In genomic region chr12:84361555-84362489, GRCm38 (mm10) we compare ENCODE assay signal across 8 mouse cellular contexts. TPM values are rescaled to one million over a fixed set of nuclear protein-coding genes. Genes with fewer than 3 reads are reported as not detected.
DNase-seq lines count a peak whose midpoint lies in the region; ATAC-seq and TF ChIP-seq lines count a peak whose summit lies in the region.

Gene Coq6, plus strand, starts transcription at chr12:84361657.
Gene Fam161b, minus strand, starts transcription at chr12:84361833.

- H3K79me2 ChIP-seq in C2C12 (ENCODE audit: control insufficient read depth, insufficient read depth) (peaks cover 44% of the 10 kb centered on the region), myocyte (ENCODE audit: control insufficient read depth, insufficient read depth) (peaks cover 38% of the 10 kb centered on the region)
- peaks cover 13% of the 10 kb centered on the region; the same call in 1 of the 2 replicates for H3K79me2 ChIP-seq in liver, adult 2 months (ENCODE audit: control insufficient read depth, insufficient read depth, low read length)

- H3K36me3 ChIP-seq in C2C12 (ENCODE audit: control insufficient read depth, insufficient read depth) (no peaks in the 10 kb centered on the region), myocyte (ENCODE audit: control insufficient read depth, insufficient read depth) (no peaks in the 10 kb centered on the region)
- H3K36me3 ChIP-seq in erythroblast, embryonic 14.5 days (ENCODE audit: control insufficient read depth), result peaks cover 19% of the 10 kb centered on the region
- no peaks in the 10 kb centered on the region for H3K36me3 ChIP-seq in heart, embryonic 11.5 days (ENCODE audit: control insufficient read depth, insufficient read depth, low read length)
- no peaks in the 10 kb centered on the region; the same call in 1 of the 2 replicates for H3K36me3 ChIP-seq in kidney, embryonic 16.5 days (ENCODE audit: insufficient read depth, low read length)
- H3K36me3 ChIP-seq in liver, adult 2 months (ENCODE audit: control insufficient read depth, insufficient read depth, low read length), result no peaks in the 10 kb centered on the region
- peaks cover 1% of the 10 kb centered on the region; the same call in 1 of the 2 replicates for H3K36me3 ChIP-seq in splenic B cell, adult 2 months (ENCODE audit: control insufficient read depth, insufficient read depth, low read length, poor library complexity, severe bottlenecking)

- ATAC-seq in heart, embryonic 11.5 days (replicated peaks; ENCODE audit: insufficient number of reproducible peaks, low FRiP score, low TSS enrichment), result peak; percentile 96
- ATAC-seq in kidney, embryonic 16.5 days (ENCODE audit: low FRiP score, low TSS enrichment), result peak; percentile 99

- peaks cover 35% of the 10 kb centered on the region for H3K79me3 ChIP-seq in C2C12 (ENCODE audit: low read depth)

- DNase-seq in brain, embryonic 14.5 days (ENCODE audit: low read depth), result peak; percentile 100
- peak; percentile 98 for DNase-seq in liver, adult 2 months (ENCODE audit: extremely low read depth, low read depth, low spot score)
- DNase-seq in splenic B cell, adult 2 months (ENCODE audit: low read depth, low spot score), result peak; percentile 98

- H3ac ChIP-seq in C2C12 (ENCODE audit: control insufficient read depth, insufficient read length, low read depth), result peak within 1 kb of the TSS; percentile 98
- H3ac ChIP-seq in myocyte (ENCODE audit: control insufficient read depth, insufficient read length), result peak within 1 kb of the TSS; percentile 49

- no peaks in the 10 kb centered on the region for H3K9me3 ChIP-seq in erythroblast, embryonic 14.5 days (ENCODE audit: control insufficient read depth, low read length)
- no peaks in the 10 kb centered on the region for H3K9me3 ChIP-seq in heart, embryonic 11.5 days (replicated peaks; ENCODE audit: control insufficient read depth, low read length)
- H3K9me3 ChIP-seq in kidney, embryonic 16.5 days (ENCODE audit: low read length), result no peaks in the 10 kb centered on the region

- H3K27me3 ChIP-seq in C2C12 (ENCODE audit: control insufficient read depth, insufficient read depth, insufficient read length) (no peaks in the 10 kb centered on the region), myocyte (ENCODE audit: control insufficient read depth, insufficient read depth, insufficient read length) (no peaks in the 10 kb centered on the region)
- H3K27me3 ChIP-seq in erythroblast, embryonic 14.5 days (ENCODE audit: control insufficient read depth), result no peaks in the 10 kb centered on the region
- H3K27me3 ChIP-seq in heart, embryonic 11.5 days (ENCODE audit: control insufficient read depth, insufficient read depth, low read length), result no peaks in the 10 kb centered on the region
- no peaks in the 10 kb centered on the region for H3K27me3 ChIP-seq in kidney, embryonic 16.5 days (ENCODE audit: insufficient read depth, low read length)
- no peaks in the 10 kb centered on the region for H3K27me3 ChIP-seq in liver, adult 2 months (ENCODE audit: control insufficient read depth, insufficient read depth, low read length)
- no peaks in the 10 kb centered on the region; the same call in 1 of the 2 replicates for H3K27me3 ChIP-seq in splenic B cell, adult 2 months (ENCODE audit: control insufficient read depth, insufficient read depth, low read length, poor library complexity, severe bottlenecking)

- peak within 1 kb of the TSS; percentile 46; the same call in 1 of the 2 replicates for H3K27ac ChIP-seq in heart, embryonic 11.5 days (ENCODE audit: low read depth, low read length)
- peak within 1 kb of the TSS; percentile 3; the same call in 1 of the 2 replicates for H3K27ac ChIP-seq in kidney, embryonic 16.5 days (ENCODE audit: low read length)
- peak within 1 kb of the TSS; percentile 11 for H3K27ac ChIP-seq in liver, adult 2 months (replicated peaks; ENCODE audit: insufficient read depth, low read depth, low read length)

- peaks cover 82% of the 10 kb centered on the region for H3K4me1 ChIP-seq in erythroblast, embryonic 14.5 days (ENCODE audit: control insufficient read depth)
- H3K4me1 ChIP-seq in heart, embryonic 11.5 days (ENCODE audit: control insufficient read depth, insufficient read depth, low read length), result peaks cover 11% of the 10 kb centered on the region
- H3K4me1 ChIP-seq in kidney, embryonic 16.5 days (ENCODE audit: insufficient read depth, low read length), result peaks cover 18% of the 10 kb centered on the region
- H3K4me1 ChIP-seq in liver, adult 2 months (ENCODE audit: control insufficient read depth, insufficient read depth, low read length), result 0 out of 2 replicates have a peak, but pooled peaks cover 2% of the 10 kb centered on the region

- peak within 1 kb of the TSS; percentile 95 for H3K4me3 ChIP-seq in C2C12 (ENCODE audit: insufficient read depth, poor library complexity, severe bottlenecking)
- peak within 1 kb of the TSS; percentile 94 for H3K4me3 ChIP-seq in erythroblast, embryonic 14.5 days (replicated peaks)
- H3K4me3 ChIP-seq in heart, embryonic 11.5 days (ENCODE audit: low read depth, low read length), result peak within 1 kb of the TSS; percentile 99
- H3K4me3 ChIP-seq in kidney, embryonic 16.5 days (ENCODE audit: low read length), result peak within 1 kb of the TSS; percentile 82
- peak within 1 kb of the TSS; percentile 93 for H3K4me3 ChIP-seq in liver, adult 2 months (ENCODE audit: insufficient read depth, low read depth, low read length)
- peak within 1 kb of the TSS; percentile 89 for H3K4me3 ChIP-seq in myocyte

- peak; percentile 51; the same call in 1 of the 2 replicates for TF ChIP-seq POLR2A in brain, embryonic 14.5 days (IDR thresholded peaks at IDR 0.05; ENCODE audit: borderline replicate concordance, extremely low read depth, insufficient read depth, insufficient read length, poor library complexity, severe bottlenecking)
- no peak for TF ChIP-seq POLR2A in liver, adult 2 months (IDR thresholded peaks at IDR 0.05; ENCODE audit: extremely low read depth, insufficient read depth, low read length)
- TF ChIP-seq POLR2A in myocyte (IDR thresholded peaks at IDR 0.05; ENCODE audit: insufficient read length, low read depth), result peak; percentile 77

- WGBS in heart, embryonic 11.5 days (ENCODE audit: insufficient replicate concordance), result under 1% methylated on average over 51 of the region's 51 CpGs
- WGBS in kidney, embryonic 16.5 days, result under 1% methylated on average over 51 of the region's 51 CpGs
- WGBS in liver, adult 2 months, result under 1% methylated on average over 51 of the region's 51 CpGs

- peak within 1 kb of the TSS; percentile 90 for H3K4me2 ChIP-seq in heart, embryonic 11.5 days
- H3K4me2 ChIP-seq in kidney, embryonic 16.5 days (replicated peaks; ENCODE audit: low read depth, low read length), result peak within 1 kb of the TSS; percentile 72
- H3K4me2 ChIP-seq in myocyte (ENCODE audit: low read depth), result peak within 1 kb of the TSS; percentile 77

- TF ChIP-seq CTCF in C2C12 (IDR thresholded peaks at IDR 0.05; ENCODE audit: control insufficient read depth, insufficient read depth, insufficient read length), result no peak
- no peak for TF ChIP-seq CTCF in brain, embryonic 14.5 days (IDR thresholded peaks at IDR 0.05; ENCODE audit: borderline replicate concordance, extremely low read depth, insufficient read depth, insufficient read length)
- no peak for TF ChIP-seq CTCF in liver, adult 2 months (IDR thresholded peaks at IDR 0.05; ENCODE audit: low read depth, low read length)

- peak within 1 kb of the TSS; percentile 96 for H3K9ac ChIP-seq in heart, embryonic 11.5 days (ENCODE audit: low read depth, low read length)
- H3K9ac ChIP-seq in kidney, embryonic 16.5 days (replicated peaks; ENCODE audit: low read length), result peak within 1 kb of the TSS; percentile 73
- H3K9ac ChIP-seq in liver, adult 2 months (ENCODE audit: low read depth, low read length), result peak within 1 kb of the TSS; percentile 88

TF ChIP-seq in C2C12, 6 proteins besides CTCF, POLR2A, EP300 and RAD21:
- peak; percentile 28 for TF ChIP-seq MAX (IDR thresholded peaks at IDR 0.05)
- TF ChIP-seq CEBPB (IDR thresholded peaks at IDR 0.05; ENCODE audit: low read depth), result no peak

TF ChIP-seq in myocyte, 11 proteins besides CTCF, POLR2A, EP300 and RAD21:
- no peak for TF ChIP-seq TCF12 (IDR thresholded peaks at IDR 0.05; ENCODE audit: insufficient read depth, poor library complexity, severe bottlenecking)
- TF ChIP-seq E2F4 (IDR thresholded peaks at IDR 0.05; ENCODE audit: insufficient read depth), result peak; percentile 19
- TF ChIP-seq POLR2AphosphoS2 (IDR thresholded peaks at IDR 0.05; ENCODE audit: insufficient read length, low read depth), result peak; percentile 55
TF ChIP-seq in myocyte: peak in this region for 2.

RNA-seq across cellular contexts. Expression of gene Coq6, which starts in this region (rescaled TPM):
- polyA plus RNA-seq in C2C12 (2012; fragmentation: generic; extraction: Trizol) (32.7 TPM), myocyte (2012; fragmentation: generic; extraction: Trizol) (34.3 TPM)
- polyA plus RNA-seq in brain, embryonic 14.5 days (2012; rRNA removed), result 48.3 and 70.1 TPM in 2 replicates
- 0.84 and 1.3 TPM in 2 replicates for polyA plus RNA-seq in erythroblast, embryonic 14.5 days (2012)
- 57.4 and 68.0 TPM in 2 replicates for polyA plus RNA-seq in heart, embryonic 11.5 days (2014; fragmentation: Nextera tagmentation; extraction: Ambion mirVana)
- polyA plus RNA-seq in kidney, embryonic 16.5 days (2015; fragmentation: Nextera tagmentation; extraction: Ambion mirVana), result 54.3 and 56.0 TPM in 2 replicates
- total RNA-seq in liver, adult 2 months (2014; rRNA removed), result 21.2 and 23.0 TPM in 2 replicates
- polyA plus RNA-seq in liver, adult 2 months (2012; rRNA removed), result 25.1 and 27.8 TPM in 2 replicates

RNA-seq across cellular contexts. Expression of gene Fam161b, which starts in this region (rescaled TPM):
- polyA plus RNA-seq in C2C12 (2012; fragmentation: generic; extraction: Trizol), result 0.50 TPM
- polyA plus RNA-seq in brain, embryonic 14.5 days (2012; rRNA removed), result 16.2 and 18.4 TPM in 2 replicates
- 0.03 and 0.10 TPM in 2 replicates for polyA plus RNA-seq in erythroblast, embryonic 14.5 days (2012)
- 5.7 and 6.6 TPM in 2 replicates for polyA plus RNA-seq in heart, embryonic 11.5 days (2014; fragmentation: Nextera tagmentation; extraction: Ambion mirVana)
- 4.0 and 4.6 TPM in 2 replicates for polyA plus RNA-seq in kidney, embryonic 16.5 days (2015; fragmentation: Nextera tagmentation; extraction: Ambion mirVana)
- total RNA-seq in liver, adult 2 months (2014; rRNA removed), result 0.09 and 0.13 TPM in 2 replicates
- polyA plus RNA-seq in liver, adult 2 months (2012; rRNA removed), result 0.15 and 0.16 TPM in 2 replicates
- polyA plus RNA-seq in myocyte (2012; fragmentation: generic; extraction: Trizol), result 0.92 TPM

Comparison
In these comparisons a context has a peak if more than half of its experiments do, and no peak if none do; other contexts are left out.
1. Peak in every context shown above with its lines: DNase-seq, ATAC-seq, H3K4me3 ChIP-seq and H3K27ac ChIP-seq.
2. RNA of gene Coq6 (polyA plus RNA-seq): 57.4 to 68.0 TPM in heart, embryonic 11.5 days, 54.3 to 56.0 TPM in kidney, embryonic 16.5 days, 48.3 to 70.1 TPM in brain, embryonic 14.5 days, 34.3 TPM in myocyte (single experiment), 32.7 TPM in C2C12 (single experiment) and 25.1 to 27.8 TPM in liver, adult 2 months; 0.84 to 1.3 TPM in erythroblast, embryonic 14.5 days; every median in the first group is over 10 times any median in the second.